Mouse (Mus musculus) cerebellum, adult 2 months (tissue): ENCODE measurements around the gene Aldh1a3. TPM values are rescaled to one million over a fixed set of nuclear protein-coding genes. Genes with fewer than 3 reads are reported as not detected.

ENCODE experiments used
- DNase-seq, 2 experiments: peaks; one replicate each; pipeline ENCODE4 v3.0.0; 2021
- H3K27ac ChIP-seq: fragments of 200-500 bp; 2 replicates; pipeline ENCODE4 v1.5.1; 2012; ENCODE audit warnings: low read length, control low read depth, inconsistent platforms; ENCODE audit not compliant: insufficient read depth
- H3K27me3 ChIP-seq: fragments of 200-500 bp; 2 replicates; pipeline ENCODE4 v1.6.1; 2012; ENCODE audit warnings: inconsistent platforms, mild to moderate bottlenecking, low read length, moderate library complexity; ENCODE audit not compliant: control insufficient read depth, insufficient read depth
- H3K4me1 ChIP-seq: fragments of 200-500 bp; 2 replicates; pipeline ENCODE4 v1.6.1; 2011; ENCODE audit warnings: low read length; ENCODE audit not compliant: control insufficient read depth, insufficient read depth
- H3K4me3 ChIP-seq: fragments of 200-500 bp; replicated peaks from 2 replicates; pipeline ENCODE3; 2011; ENCODE audit warnings: mild to moderate bottlenecking, low read depth, low read length, control low read depth; ENCODE audit not compliant: insufficient read depth
- CTCF ChIP-seq: fragments of 200-500 bp; IDR thresholded peaks from 2 replicates; pipeline ENCODE4 v1.5.1; 2011; ENCODE audit warnings: low read depth, mild to moderate bottlenecking, control low read depth, low read length, moderate library complexity, borderline replicate concordance; ENCODE audit not compliant: insufficient read depth
- POLR2A ChIP-seq: fragments of 200-500 bp; IDR thresholded peaks from 2 replicates; pipeline ENCODE4 v1.6.1; 2011; ENCODE audit warnings: low read length, control low read depth, borderline replicate concordance; ENCODE audit not compliant: insufficient read depth
- WGBS: fragments of 180-500 bp; shearing (Covaris S2); methylation state at CpG from one replicate; pipeline ENCODE4 v1.1.7; 2018; 5-methylcytosine and 5-hydroxymethylcytosine counted together
- polyA plus RNA-seq: library from polyadenylated mRNA; depleted of rRNA; stranded (reverse); fragments of >200 nt; gene quantifications from 2 replicates; pipeline ENCODE4 v1.2.3, GENCODE M21; 2012

Gene Aldh1a3
- polyA plus RNA-seq, 1 experiment: 1.2 TPM

DNA sequence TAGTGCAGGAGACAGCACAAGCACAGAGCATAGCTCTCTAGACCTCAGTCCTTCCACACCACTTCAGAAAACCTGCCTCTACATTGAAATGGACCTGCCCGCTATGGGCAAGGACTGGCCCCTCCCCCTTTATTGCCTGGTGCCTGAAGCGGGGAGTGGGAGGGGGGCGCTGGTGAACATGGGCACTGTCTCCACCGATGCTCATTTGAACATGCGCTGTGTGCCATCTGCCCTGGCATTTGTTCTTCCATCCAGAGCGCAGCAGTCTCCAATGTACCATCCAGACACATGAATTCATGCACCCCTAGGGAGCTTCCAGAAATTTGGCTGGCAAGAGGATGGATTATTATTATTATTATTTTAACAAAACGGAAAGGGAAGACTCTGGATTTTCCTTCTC, 14.2 kb downstream of the Aldh1a3 start:
- H3K4me1 ChIP-seq: peaks cover 2% of the 10 kb centered on the region; the same call in 1 of the 2 replicates
- DNase-seq: no peak
- no peak overlapping the region for H3K27ac ChIP-seq
- no peak overlapping the region for H3K4me3 ChIP-seq
- H3K27me3 ChIP-seq: no peaks in the 10 kb centered on the region
- WGBS: 13% methylated on average over 7 of the region's 7 CpGs
- TF ChIP-seq POLR2A (no peak), CTCF (no peak)

DNA sequence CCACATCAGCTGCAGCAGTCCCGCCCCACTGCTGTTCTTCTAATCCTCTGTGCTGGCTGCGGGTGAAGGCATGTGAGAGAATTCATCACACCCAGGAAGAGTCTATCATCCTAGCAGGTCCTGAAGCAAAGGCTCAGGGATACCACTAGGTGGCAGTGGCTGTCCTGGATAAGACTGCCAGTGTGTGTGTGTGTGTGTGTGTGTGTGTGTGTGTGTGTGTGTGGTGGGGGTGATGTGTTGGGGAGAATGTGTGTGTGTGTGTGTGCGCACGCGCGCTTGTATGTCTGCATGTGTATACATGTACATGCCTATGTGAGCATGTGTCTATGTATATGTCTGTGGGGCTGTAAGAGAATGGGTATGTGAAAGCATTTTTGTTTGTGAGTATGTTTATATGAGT, 17.9 kb downstream of the Aldh1a3 start:
- 73% methylated on average over 6 of the region's 6 CpGs for WGBS
- DNase-seq: no peak
- no peak overlapping the region for H3K27ac ChIP-seq
- no peaks in the 10 kb centered on the region for H3K27me3 ChIP-seq
- no peak overlapping the region for H3K4me3 ChIP-seq
- TF ChIP-seq CTCF (peak; percentile 30; the same call in 1 of the 2 replicates), POLR2A (no peak)
- peaks cover 2% of the 10 kb centered on the region; the same call in 1 of the 2 replicates for H3K4me1 ChIP-seq

DNA sequence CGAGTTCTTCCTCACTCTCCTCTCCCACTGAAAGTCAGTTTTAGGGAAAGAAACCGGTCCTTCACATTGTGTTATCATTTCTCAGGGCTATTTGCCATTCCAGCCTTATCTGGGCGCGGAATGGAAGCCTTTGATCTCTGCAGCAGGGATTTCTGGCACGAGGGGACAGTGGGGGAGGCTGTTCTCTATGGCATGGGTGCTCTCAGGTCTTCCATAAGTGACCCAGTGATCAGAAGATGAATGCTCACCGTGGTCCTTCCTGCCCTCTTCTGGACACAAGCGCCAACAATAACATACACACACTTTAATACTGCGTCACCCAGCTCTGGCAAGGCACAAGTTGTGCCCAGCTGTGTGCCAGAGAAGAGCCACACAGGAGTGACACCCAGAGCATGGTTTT, 20.3 kb downstream of the Aldh1a3 start:
- Histone ChIP-seq H3K27ac (no peak overlapping the region), H3K4me3 (no peak overlapping the region), H3K27me3 (no peaks in the 10 kb centered on the region), H3K4me1 (no peaks in the 10 kb centered on the region)
- DNase-seq: no peak
- WGBS: 87% methylated on average over 8 of the region's 8 CpGs
- TF ChIP-seq POLR2A (no peak), CTCF (no peak)

DNA sequence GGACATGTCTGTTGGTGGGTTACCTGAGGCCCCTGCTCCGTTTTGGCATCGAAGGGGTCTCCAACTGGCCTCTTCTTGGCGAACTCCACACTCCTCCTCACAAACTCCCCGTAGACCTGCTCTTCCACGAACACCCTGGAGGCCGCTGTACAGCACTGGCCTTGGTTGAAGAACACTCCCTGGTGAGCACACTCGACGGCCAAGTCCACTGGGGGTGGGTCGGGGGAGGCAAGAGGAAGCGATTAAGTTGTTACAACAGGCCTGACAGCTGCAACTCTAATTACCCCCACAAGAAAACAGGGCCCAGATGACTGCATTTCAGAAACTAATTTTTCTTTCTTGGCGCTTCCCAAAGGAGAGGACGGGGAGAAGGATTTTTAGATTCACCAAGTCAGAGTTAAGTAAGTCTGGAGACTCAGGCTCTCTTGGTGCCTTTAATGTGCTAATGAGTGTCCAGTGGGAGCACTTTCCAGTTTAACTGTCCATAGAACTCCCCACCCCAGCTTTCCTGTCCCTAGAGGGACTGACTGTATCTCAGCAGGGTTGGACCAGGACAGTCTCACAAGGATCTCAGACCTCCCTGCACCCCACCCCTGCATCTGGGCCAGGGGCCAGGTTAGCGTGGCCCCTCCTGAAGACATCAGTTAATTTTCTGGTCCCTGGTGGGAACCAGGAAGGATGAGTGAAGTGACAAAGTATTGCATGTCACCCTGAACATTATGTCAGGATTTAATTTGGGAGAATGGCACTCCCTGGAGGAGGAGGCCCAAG, 21.2 kb downstream of the Aldh1a3 start:
- DNase-seq: no peak
- Histone ChIP-seq H3K27ac (no peak overlapping the region), H3K4me3 (no peak overlapping the region), H3K27me3 (no peaks in the 10 kb centered on the region), H3K4me1 (no peaks in the 10 kb centered on the region)
- 41% methylated on average over 13 of the region's 13 CpGs for WGBS
- TF ChIP-seq POLR2A (no peak), CTCF (no peak)

DNA sequence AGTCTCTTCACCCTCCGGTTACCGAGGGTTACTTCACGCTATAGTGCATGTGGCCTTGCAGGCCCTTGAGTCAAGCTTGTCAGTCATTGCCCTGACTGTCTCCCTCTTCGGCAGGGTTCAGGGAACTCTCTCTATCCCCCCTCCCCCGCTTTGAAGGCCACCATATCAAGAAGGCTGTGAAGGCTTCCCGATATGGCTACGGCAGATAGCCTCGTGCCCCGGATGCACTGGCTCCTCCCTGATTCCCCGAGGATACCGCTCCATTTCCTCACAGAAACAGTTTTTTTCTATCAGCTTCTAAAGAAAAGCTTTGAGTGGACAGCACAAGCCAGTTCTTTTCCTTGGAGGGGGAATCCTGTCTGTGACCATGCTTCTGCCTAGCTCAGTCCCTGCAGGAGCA, 21.8 kb downstream of the Aldh1a3 start:
- Histone ChIP-seq H3K4me1 (no peaks in the 10 kb centered on the region), H3K27me3 (no peaks in the 10 kb centered on the region), H3K4me3 (no peak overlapping the region), H3K27ac (no peak overlapping the region)
- TF ChIP-seq POLR2A (no peak), CTCF (no peak)
- no peak for DNase-seq
- WGBS: 61% methylated on average over 11 of the region's 11 CpGs

DNA sequence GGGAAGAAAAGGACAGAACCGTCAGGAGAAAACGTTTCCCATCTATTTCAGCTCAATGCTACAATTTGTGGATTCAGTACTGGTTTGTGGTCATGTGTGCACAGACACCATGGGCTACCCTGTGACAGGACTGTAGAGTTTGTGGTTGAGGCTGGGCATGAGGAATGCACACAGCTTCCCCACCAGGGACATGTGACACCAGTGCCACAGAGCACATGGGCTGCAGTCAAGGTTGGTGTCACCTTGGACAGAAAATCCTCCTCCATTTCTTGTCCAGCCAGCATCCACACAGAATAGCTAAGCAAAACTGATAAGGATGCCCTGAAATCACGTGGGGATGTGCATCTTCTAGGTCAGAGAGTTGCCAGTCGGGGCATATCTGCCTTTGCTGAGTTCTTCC, 22.5 kb downstream of the Aldh1a3 start:
- Histone ChIP-seq H3K27me3 (no peaks in the 10 kb centered on the region), H3K27ac (no peak overlapping the region), H3K4me1 (no peaks in the 10 kb centered on the region), H3K4me3 (no peak overlapping the region)
- no peak for DNase-seq
- TF ChIP-seq CTCF (no peak), POLR2A (no peak)
- WGBS: 78% methylated on average over 4 of the region's 4 CpGs

DNA sequence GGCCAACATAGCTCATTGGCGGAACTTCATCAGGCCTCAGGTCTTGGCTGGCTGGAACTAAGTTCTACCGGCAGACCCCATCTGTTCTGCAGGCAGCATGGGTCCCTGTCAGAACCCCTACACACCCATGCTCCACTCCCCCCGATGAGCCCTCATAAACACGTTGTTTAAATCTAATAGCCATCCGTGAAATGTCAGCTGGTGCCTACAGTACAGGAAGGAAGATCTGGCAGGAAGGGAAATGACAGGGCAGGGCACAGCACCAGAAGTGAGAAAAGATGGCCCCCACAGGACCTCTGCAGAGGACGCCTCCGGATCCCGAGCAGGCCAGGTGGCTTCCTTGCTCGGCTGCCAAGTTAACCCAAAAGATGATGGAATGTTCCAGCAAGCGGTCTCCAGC, 23.2 kb downstream of the Aldh1a3 start:
- no peak overlapping the region for H3K4me3 ChIP-seq
- H3K4me1 ChIP-seq: no peaks in the 10 kb centered on the region
- H3K27ac ChIP-seq: no peak overlapping the region
- no peak for TF ChIP-seq POLR2A
- no peak for TF ChIP-seq CTCF
- no peak for DNase-seq
- H3K27me3 ChIP-seq: no peaks in the 10 kb centered on the region
- WGBS: 28% methylated on average over 10 of the region's 10 CpGs

DNA sequence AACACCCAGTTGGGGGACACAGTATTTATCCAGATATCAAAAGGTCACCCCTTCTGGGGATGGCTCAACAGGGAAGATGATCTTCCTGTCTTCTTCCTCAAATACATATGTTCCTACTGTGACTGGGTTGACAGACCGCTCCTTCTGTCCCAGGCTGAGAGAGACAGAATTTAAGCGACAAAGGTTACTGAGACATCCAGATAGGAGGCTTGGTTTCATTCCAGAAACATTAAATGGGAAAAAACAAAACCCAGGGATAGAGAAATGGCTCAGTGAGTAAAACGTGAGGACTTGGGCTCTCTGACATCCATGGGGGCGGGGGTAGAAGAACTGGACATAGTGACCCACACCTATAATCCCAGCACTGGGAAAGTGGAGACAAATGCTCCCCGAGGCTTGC, 24.4 kb downstream of the Aldh1a3 start:
- Histone ChIP-seq H3K27ac (no peak overlapping the region), H3K4me3 (no peak overlapping the region), H3K4me1 (no peaks in the 10 kb centered on the region), H3K27me3 (no peaks in the 10 kb centered on the region)
- no peak for DNase-seq
- 78% methylated on average over 5 of the region's 5 CpGs for WGBS
- no peak for TF ChIP-seq POLR2A
- no peak for TF ChIP-seq CTCF
